Mouse (Mus musculus): ENCODE measurements around the gene Vmn1r107. TPM values are rescaled to one million over a fixed set of nuclear protein-coding genes. Genes with fewer than 3 reads are reported as not detected.

Gene Vmn1r107
- polyA plus RNA-seq (2014; fragmentation: Illumina TruSeq; extraction: RNeasy Lipid Tissue Mini Kit (QIAGEN cat#74804); ENCODE audit: low read depth, low replicate concordance): not detected

DNA sequence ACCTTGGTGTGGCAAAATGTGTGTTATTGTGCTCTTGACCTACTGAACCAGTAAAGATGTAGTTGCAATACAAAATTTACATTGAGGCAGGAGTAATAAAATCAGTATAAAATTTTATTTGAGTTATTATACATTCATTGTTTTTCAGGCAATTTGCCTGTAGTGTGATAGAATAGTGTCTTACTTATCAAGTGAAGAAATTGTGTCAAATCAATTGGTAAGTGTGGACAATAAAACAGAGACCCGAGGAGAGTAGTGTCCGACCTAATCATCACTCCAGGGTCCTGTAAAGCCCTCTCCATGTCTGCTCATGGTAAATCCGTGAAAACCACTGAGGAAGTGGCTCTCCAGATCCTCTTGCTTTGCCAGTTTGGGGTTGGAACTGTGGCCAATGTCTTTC is at the start of gene Vmn1r107:
Gene Vmn1r107, plus strand, starts transcription at position 301 of the 400 bp plus-strand sequence.

DNA sequence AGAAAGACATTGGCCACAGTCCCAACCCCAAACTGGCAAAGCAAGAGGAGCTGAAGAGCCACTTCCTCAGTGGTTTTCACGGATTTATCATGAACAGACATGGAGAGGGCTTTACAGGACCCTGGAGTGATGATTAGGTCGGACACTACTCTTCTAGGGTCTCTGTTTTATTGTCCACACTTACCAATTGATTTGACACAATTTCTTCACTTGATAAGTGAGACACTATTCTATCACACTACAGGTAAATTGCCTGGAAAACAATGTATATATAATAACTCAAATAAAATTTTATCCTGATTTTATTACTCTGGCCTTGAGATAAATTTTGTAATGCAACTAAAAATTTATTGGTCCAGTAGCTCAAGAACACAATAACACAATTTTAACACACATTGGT is 34.4 kb downstream of the Vmn1r107 start, which contains the start of gene Vmn1r111:
Gene Vmn1r111, minus strand, starts transcription at position 101 of the 400 bp plus-strand sequence.

Other genes starting within 250 kb of the Vmn1r107 start
- not detected for gene Vmn1r101, start 226.3 kb upstream of the Vmn1r107 start, polyA plus RNA-seq (2014; fragmentation: Illumina TruSeq; extraction: RNeasy Lipid Tissue Mini Kit (QIAGEN cat#74804); ENCODE audit: low read depth, low replicate concordance)
- gene Gm10670, start 194.0 kb upstream of the Vmn1r107 start, polyA plus RNA-seq (2014; fragmentation: Illumina TruSeq; extraction: RNeasy Lipid Tissue Mini Kit (QIAGEN cat#74804); ENCODE audit: low read depth, low replicate concordance): not detected
- gene Vmn1r103, start 158.4 kb upstream of the Vmn1r107 start, polyA plus RNA-seq (2014; fragmentation: Illumina TruSeq; extraction: RNeasy Lipid Tissue Mini Kit (QIAGEN cat#74804); ENCODE audit: low read depth, low replicate concordance): not detected
- not detected for gene Vmn1r104, start 135.1 kb upstream of the Vmn1r107 start, polyA plus RNA-seq (2014; fragmentation: Illumina TruSeq; extraction: RNeasy Lipid Tissue Mini Kit (QIAGEN cat#74804); ENCODE audit: low read depth, low replicate concordance)
- gene Gm5726, start 123.2 kb upstream of the Vmn1r107 start, polyA plus RNA-seq (2014; fragmentation: Illumina TruSeq; extraction: RNeasy Lipid Tissue Mini Kit (QIAGEN cat#74804); ENCODE audit: low read depth, low replicate concordance): not detected
- gene Gm4141, start 92.7 kb upstream of the Vmn1r107 start, polyA plus RNA-seq (2014; fragmentation: Illumina TruSeq; extraction: RNeasy Lipid Tissue Mini Kit (QIAGEN cat#74804); ENCODE audit: low read depth, low replicate concordance): not detected
- not detected for gene Gm4513, start 69.9 kb upstream of the Vmn1r107 start, polyA plus RNA-seq (2014; fragmentation: Illumina TruSeq; extraction: RNeasy Lipid Tissue Mini Kit (QIAGEN cat#74804); ENCODE audit: low read depth, low replicate concordance)
- gene Vmn1r111, start 34.3 kb downstream of the Vmn1r107 start, polyA plus RNA-seq (2014; fragmentation: Illumina TruSeq; extraction: RNeasy Lipid Tissue Mini Kit (QIAGEN cat#74804); ENCODE audit: low read depth, low replicate concordance): not detected
- not detected for gene Gm10668, start 61.7 kb downstream of the Vmn1r107 start, polyA plus RNA-seq (2014; fragmentation: Illumina TruSeq; extraction: RNeasy Lipid Tissue Mini Kit (QIAGEN cat#74804); ENCODE audit: low read depth, low replicate concordance)
- gene Vmn1r112, start 102.3 kb downstream of the Vmn1r107 start, polyA plus RNA-seq (2014; fragmentation: Illumina TruSeq; extraction: RNeasy Lipid Tissue Mini Kit (QIAGEN cat#74804); ENCODE audit: low read depth, low replicate concordance): not detected
- gene Vmn1r113, start 118.4 kb downstream of the Vmn1r107 start, polyA plus RNA-seq (2014; fragmentation: Illumina TruSeq; extraction: RNeasy Lipid Tissue Mini Kit (QIAGEN cat#74804); ENCODE audit: low read depth, low replicate concordance): not detected
- not detected for gene Vmn1r114, start 143.3 kb downstream of the Vmn1r107 start, polyA plus RNA-seq (2014; fragmentation: Illumina TruSeq; extraction: RNeasy Lipid Tissue Mini Kit (QIAGEN cat#74804); ENCODE audit: low read depth, low replicate concordance)
- gene Vmn1r115, start 176.1 kb downstream of the Vmn1r107 start, polyA plus RNA-seq (2014; fragmentation: Illumina TruSeq; extraction: RNeasy Lipid Tissue Mini Kit (QIAGEN cat#74804); ENCODE audit: low read depth, low replicate concordance): not detected
- gene Vmn1r116, start 203.3 kb downstream of the Vmn1r107 start, polyA plus RNA-seq (2014; fragmentation: Illumina TruSeq; extraction: RNeasy Lipid Tissue Mini Kit (QIAGEN cat#74804); ENCODE audit: low read depth, low replicate concordance): not detected
- not detected for gene Vmn1r117, start 215.2 kb downstream of the Vmn1r107 start, polyA plus RNA-seq (2014; fragmentation: Illumina TruSeq; extraction: RNeasy Lipid Tissue Mini Kit (QIAGEN cat#74804); ENCODE audit: low read depth, low replicate concordance)
- gene Vmn1r118, start 243.4 kb downstream of the Vmn1r107 start, polyA plus RNA-seq (2014; fragmentation: Illumina TruSeq; extraction: RNeasy Lipid Tissue Mini Kit (QIAGEN cat#74804); ENCODE audit: low read depth, low replicate concordance): not detected

Data from adipose tissue, adult 10 weeks (tissue).